Mouse (Mus musculus): ENCODE measurements around the gene Cfap61. TPM values are rescaled to one million over a fixed set of nuclear protein-coding genes. Genes with fewer than 3 reads are reported as not detected.

The Cfap61 gene
- polyA plus RNA-seq, 1 experiment from 2014 or later: 1.2 TPM

DNA sequence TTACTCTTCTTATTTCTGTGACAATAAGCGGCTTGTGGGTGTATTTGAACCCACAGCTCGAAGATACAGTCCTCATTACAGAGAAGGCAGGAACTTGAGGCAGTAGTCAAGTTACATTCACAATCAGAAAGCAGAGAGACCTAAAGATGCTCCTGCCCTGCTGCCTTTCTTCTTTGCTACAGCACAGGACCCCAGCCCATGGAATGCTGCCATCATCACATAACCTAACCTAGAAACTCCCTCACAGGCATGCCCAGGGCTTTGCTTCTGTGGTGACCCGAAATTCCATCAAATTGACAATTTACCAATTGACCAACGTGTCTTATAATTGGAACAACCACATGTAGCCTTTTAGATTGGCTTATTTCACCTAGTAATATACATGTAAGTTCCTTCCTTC is 212.7 kb downstream of the Cfap61 start:
- no peak overlapping the region for H3K4me3 ChIP-seq
- H3K36me3 ChIP-seq: no peaks in the 10 kb centered on the region
- WGBS: 80% methylated on average over 4 of the region's 4 CpGs
- H3K4me2 ChIP-seq: no peak overlapping the region
- no peak overlapping the region for H3K27ac ChIP-seq
- H3K27me3 ChIP-seq: no peaks in the 10 kb centered on the region
- no peaks in the 10 kb centered on the region for H3K4me1 ChIP-seq
- no peaks in the 10 kb centered on the region for H3K9me3 ChIP-seq
- no peak overlapping the region for H3K9ac ChIP-seq
- ATAC-seq (ENCODE audit: borderline replicate concordance, extremely low read depth, low FRiP score, low TSS enrichment): no peak

DNA sequence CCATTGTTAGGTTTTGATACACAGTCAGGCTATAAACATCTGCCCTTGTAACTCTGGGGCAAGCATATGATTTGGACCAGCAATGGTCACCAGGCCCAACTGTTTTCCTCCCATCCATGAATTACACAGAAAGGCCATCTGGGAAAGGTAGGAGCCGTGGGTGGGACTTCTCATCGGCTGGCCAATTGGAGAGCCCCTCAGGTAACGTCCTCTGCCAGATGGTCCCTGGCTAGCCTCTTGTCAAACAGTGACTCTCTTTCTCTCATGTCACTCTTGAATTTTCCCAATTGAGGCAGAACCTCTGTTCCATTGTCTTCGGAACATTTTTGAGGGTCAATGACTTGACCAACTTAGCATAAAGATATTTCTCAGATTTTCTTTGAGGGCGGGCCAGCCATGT is 213.2 kb downstream of the Cfap61 start:
- Histone ChIP-seq H3K4me1 (no peaks in the 10 kb centered on the region), H3K4me3 (no peak overlapping the region), H3K27me3 (no peaks in the 10 kb centered on the region), H3K4me2 (no peak overlapping the region), H3K9ac (no peak overlapping the region), H3K36me3 (no peaks in the 10 kb centered on the region), H3K27ac (no peak overlapping the region), H3K9me3 (no peaks in the 10 kb centered on the region)
- no peak for ATAC-seq (ENCODE audit: borderline replicate concordance, extremely low read depth, low FRiP score, low TSS enrichment)
- WGBS: 86% methylated on average over 5 of the region's 5 CpGs

DNA sequence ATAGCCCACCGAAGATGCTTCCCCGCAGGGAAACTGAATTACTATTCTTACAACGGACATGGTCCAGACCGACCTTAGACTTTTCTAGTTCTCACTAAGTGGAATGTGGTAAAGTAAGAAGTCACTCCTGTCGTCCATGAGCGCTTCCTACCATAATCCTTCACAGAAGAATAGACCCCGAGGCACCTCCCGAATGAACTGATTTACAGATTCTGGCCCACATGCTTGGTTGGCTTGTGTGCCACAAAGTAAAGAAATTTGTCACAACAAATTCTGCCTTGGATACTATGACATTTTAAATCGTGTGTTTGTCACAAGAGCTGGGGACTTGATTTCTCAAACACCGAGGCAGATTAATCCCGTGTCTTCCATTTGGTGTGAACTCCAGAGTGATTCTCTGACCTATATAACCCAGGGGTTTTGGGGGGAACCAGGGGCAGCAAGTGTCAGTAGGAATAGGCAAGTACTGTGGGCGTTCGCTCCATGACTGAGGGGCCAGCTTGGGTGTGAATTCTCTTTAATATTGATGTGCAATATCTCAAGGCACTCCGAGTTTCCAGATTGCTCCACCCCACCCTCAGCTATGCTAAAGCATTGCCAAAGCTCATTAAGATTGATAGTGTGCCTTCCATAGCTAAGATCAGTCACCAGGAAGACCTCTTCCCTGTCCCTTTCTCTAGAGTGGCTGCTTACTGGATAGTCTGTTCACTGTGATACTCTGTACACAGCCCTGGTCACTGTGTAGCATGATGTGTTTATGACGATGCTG is 214.8 kb downstream of the Cfap61 start:
- ATAC-seq (ENCODE audit: borderline replicate concordance, extremely low read depth, low FRiP score, low TSS enrichment): no peak
- no peaks in the 10 kb centered on the region for H3K9me3 ChIP-seq
- no peaks in the 10 kb centered on the region for H3K36me3 ChIP-seq
- 82% methylated on average over 15 of the region's 15 CpGs for WGBS
- H3K27ac ChIP-seq: no peak overlapping the region
- no peaks in the 10 kb centered on the region for H3K27me3 ChIP-seq
- H3K4me2 ChIP-seq: no peak overlapping the region
- H3K4me1 ChIP-seq: no peaks in the 10 kb centered on the region
- H3K4me3 ChIP-seq: no peak overlapping the region
- no peak overlapping the region for H3K9ac ChIP-seq

- Histone ChIP-seq H3K27ac (no peak overlapping the region), H3K27me3 (no peaks in the 10 kb centered on the region), H3K4me2 (no peak overlapping the region), H3K4me3 (no peak overlapping the region), H3K4me1 (no peaks in the 10 kb centered on the region), H3K36me3 (no peaks in the 10 kb centered on the region), H3K9me3 (no peaks in the 10 kb centered on the region), H3K9ac (no peak overlapping the region)
- WGBS: 54% methylated on average over 14 of the region's 14 CpGs
- no peak for ATAC-seq (ENCODE audit: borderline replicate concordance, extremely low read depth, low FRiP score, low TSS enrichment)
These were observed 233.6 kb downstream of the Cfap61 start for GRCm38 (mm10) chr2:146168017-146168803.

- no peak overlapping the region for H3K4me2 ChIP-seq
- no peak overlapping the region for H3K27ac ChIP-seq
- WGBS: 78% methylated on average over 7 of the region's 7 CpGs
- no peaks in the 10 kb centered on the region for H3K9me3 ChIP-seq
- no peak overlapping the region for H3K9ac ChIP-seq
- H3K4me1 ChIP-seq: no peaks in the 10 kb centered on the region
- ATAC-seq (ENCODE audit: borderline replicate concordance, extremely low read depth, low FRiP score, low TSS enrichment): no peak
- no peak overlapping the region for H3K4me3 ChIP-seq
- H3K27me3 ChIP-seq: no peaks in the 10 kb centered on the region
- H3K36me3 ChIP-seq: no peaks in the 10 kb centered on the region
These were observed 234.9 kb downstream of the Cfap61 start for GRCm38 (mm10) chr2:146169492-146169891.

GRCm38 (mm10) chr2:146172106-146172505 is 237.5 kb downstream of the Cfap61 start:
- 49% methylated on average over 4 of the region's 4 CpGs for WGBS
- no peak for ATAC-seq (ENCODE audit: borderline replicate concordance, extremely low read depth, low FRiP score, low TSS enrichment)
- Histone ChIP-seq H3K9ac (no peak overlapping the region), H3K4me2 (no peak overlapping the region), H3K27me3 (no peaks in the 10 kb centered on the region), H3K4me1 (no peaks in the 10 kb centered on the region), H3K27ac (no peak overlapping the region), H3K36me3 (no peaks in the 10 kb centered on the region), H3K4me3 (no peak overlapping the region), H3K9me3 (no peaks in the 10 kb centered on the region)

DNA sequence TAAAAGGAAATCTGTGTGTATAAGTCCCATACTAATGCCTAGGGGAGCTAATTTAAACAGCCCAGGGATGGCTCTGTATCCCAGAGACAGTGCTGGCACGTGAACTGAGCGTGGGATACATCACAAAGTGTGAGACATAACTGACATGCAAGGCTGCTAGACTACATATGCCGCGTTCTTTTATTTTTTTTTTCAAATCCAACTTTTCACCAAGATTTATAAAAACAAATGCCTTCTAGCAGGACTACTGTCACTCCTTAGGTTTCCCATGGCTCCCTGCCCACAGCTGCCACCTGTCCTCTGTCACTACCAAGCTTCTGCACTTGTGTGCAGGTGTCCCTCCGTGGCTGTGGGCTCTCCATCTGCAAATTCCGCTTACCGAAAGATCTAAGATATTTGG is 239.6 kb downstream of the Cfap61 start:
- no peak for ATAC-seq (ENCODE audit: borderline replicate concordance, extremely low read depth, low FRiP score, low TSS enrichment)
- Histone ChIP-seq H3K27me3 (no peaks in the 10 kb centered on the region), H3K4me3 (no peak overlapping the region), H3K36me3 (no peaks in the 10 kb centered on the region), H3K9me3 (no peaks in the 10 kb centered on the region), H3K4me1 (no peaks in the 10 kb centered on the region), H3K4me2 (no peak overlapping the region), H3K9ac (no peak overlapping the region), H3K27ac (no peak overlapping the region)
- 64% methylated on average over 7 of the region's 7 CpGs for WGBS

- no peaks in the 10 kb centered on the region for H3K27me3 ChIP-seq
- 50% methylated on average over 1 of the region's 1 CpGs for WGBS
- H3K4me3 ChIP-seq: no peak overlapping the region
- no peak overlapping the region for H3K27ac ChIP-seq
- H3K4me1 ChIP-seq: no peaks in the 10 kb centered on the region
- H3K9me3 ChIP-seq: no peaks in the 10 kb centered on the region
- ATAC-seq (ENCODE audit: borderline replicate concordance, extremely low read depth, low FRiP score, low TSS enrichment): no peak
- H3K9ac ChIP-seq: no peak overlapping the region
- H3K4me2 ChIP-seq: no peak overlapping the region
- H3K36me3 ChIP-seq: no peaks in the 10 kb centered on the region
These were observed 244.1 kb downstream of the Cfap61 start for GRCm38 (mm10) chr2:146178718-146179117.

DNA sequence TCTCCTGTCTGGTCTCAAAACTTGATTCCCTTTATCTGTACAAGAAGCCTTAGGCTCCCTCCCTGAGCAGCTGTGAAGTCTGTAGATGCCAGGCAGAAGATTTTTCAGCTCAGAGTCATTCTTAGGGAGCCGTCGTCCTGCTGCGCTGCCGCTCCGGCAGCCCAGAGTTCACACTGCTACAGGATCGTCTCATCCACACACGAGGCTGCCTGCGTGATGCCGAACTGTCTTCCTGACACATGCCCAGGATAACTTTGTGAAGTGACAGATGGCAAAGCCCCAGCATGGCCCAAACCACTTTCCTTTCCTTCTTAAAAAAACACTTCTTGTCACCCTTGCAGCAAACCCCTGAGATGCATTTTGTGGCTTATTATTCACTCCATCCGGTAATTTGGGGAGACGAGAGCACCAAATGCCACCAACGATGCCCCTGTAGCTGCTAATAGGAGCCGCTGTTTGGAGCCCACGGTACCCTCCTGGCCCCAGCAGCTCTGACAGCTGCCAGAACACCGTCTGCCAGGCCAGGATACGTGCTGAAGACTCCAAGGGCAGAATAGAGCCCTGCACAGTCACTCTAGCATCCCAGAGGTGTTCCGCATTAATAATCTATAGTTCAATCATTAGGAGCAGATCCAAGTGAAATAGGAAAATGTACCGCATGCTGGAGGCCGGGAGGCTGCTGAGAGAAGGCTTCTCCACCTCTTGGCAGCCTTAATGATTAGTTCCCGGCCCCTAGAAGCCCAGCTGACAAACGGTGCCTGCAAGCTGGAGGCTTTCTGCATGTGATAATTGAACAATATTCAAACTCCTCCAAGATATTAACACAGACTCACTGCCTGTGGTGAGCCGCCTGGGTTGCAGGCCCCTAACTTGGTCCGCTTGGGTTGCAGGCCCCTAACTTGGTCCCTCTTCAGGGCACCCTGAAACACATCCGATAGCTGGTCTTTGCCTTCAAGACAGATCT is 249.5 kb downstream of the Cfap61 start:
- WGBS: 67% methylated on average over 24 of the region's 24 CpGs
- no peaks in the 10 kb centered on the region for H3K36me3 ChIP-seq
- no peak for ATAC-seq (ENCODE audit: borderline replicate concordance, extremely low read depth, low FRiP score, low TSS enrichment)

DNA sequence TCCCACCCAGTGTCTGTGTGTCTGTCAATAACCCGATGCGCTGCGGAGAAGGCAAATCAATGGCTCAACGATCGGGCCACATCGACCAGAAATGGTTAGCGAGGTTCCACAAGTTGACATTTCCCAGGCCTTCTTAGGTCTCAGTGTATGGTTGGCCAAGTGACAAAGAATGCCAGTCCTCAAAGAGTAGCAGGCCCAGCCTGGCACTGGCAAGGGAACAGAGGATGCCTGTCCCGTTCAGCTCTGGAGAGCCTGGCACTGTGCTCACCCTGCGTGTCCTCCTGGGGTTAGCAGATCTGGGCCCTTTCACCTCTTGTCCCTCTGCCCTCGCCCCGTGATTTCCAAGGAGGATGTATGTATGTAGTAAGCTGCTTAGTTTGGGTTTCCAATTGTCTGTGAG is 261.5 kb downstream of the Cfap61 start:
- no peak for ATAC-seq (ENCODE audit: borderline replicate concordance, extremely low read depth, low FRiP score, low TSS enrichment)
- Histone ChIP-seq H3K27ac (no peak overlapping the region), H3K36me3 (no peaks in the 10 kb centered on the region), H3K4me2 (no peak overlapping the region), H3K4me1 (no peaks in the 10 kb centered on the region), H3K4me3 (no peak overlapping the region), H3K9ac (no peak overlapping the region), H3K27me3 (no peaks in the 10 kb centered on the region), H3K9me3 (no peaks in the 10 kb centered on the region)
- 88% methylated on average over 11 of the region's 11 CpGs for WGBS

More for the DNA sequence above, 249.5 kb downstream of the Cfap61 start:
- Histone ChIP-seq H3K27ac (no peak overlapping the region), H3K4me1 (no peaks in the 10 kb centered on the region), H3K9me3 (no peaks in the 10 kb centered on the region), H3K9ac (no peak overlapping the region), H3K4me3 (no peak overlapping the region), H3K4me2 (no peak overlapping the region), H3K27me3 (no peaks in the 10 kb centered on the region)

DNA sequence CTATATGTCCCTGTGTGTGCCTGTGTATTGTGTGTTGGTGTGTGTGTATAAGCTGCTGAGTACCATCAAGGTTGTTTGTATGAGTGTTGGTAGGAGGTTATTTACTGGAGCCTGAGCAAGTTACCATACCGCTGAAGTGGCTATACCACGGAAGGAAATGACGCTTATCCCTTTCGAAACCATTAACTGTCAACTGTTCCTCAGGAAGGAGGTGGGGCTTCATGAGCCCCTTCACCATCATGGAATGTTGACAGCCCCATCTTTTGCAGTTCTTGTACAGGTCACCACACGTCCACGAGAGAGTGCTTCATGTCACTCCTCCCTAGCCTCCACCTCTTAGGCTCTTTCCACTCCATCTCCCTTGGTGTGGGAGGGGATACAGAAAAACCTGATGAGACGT is 263.4 kb downstream of the Cfap61 start:
- Histone ChIP-seq H3K36me3 (no peaks in the 10 kb centered on the region), H3K4me1 (no peaks in the 10 kb centered on the region), H3K9me3 (no peaks in the 10 kb centered on the region), H3K4me3 (no peak overlapping the region), H3K9ac (no peak overlapping the region), H3K27ac (no peak overlapping the region), H3K27me3 (no peaks in the 10 kb centered on the region), H3K4me2 (no peak overlapping the region)
- ATAC-seq (ENCODE audit: borderline replicate concordance, extremely low read depth, low FRiP score, low TSS enrichment): no peak
- WGBS: 53% methylated on average over 7 of the region's 7 CpGs
